Mouse (Mus musculus): ENCODE measurements at regions not wholly inside any gene's neighbourhood (a gene's known extent, or its start where the extent isn't known, plus 50 kb on each side); places are given as distances from the start of the nearest gene placed in this dataset.

- Histone ChIP-seq H3K9me3 (replicated peaks; ENCODE audit: insufficient read depth, low read length) (no peaks in the 10 kb centered on the region), H3K79me2 (ENCODE audit: control insufficient read depth, insufficient read depth, low read length, poor library complexity) (no peaks in the 10 kb centered on the region), H3K27ac (ENCODE audit: control insufficient read depth, low read depth, low read length) (no peak overlapping the region), H3K4me1 (ENCODE audit: control insufficient read depth in 1 of 2, insufficient read depth in 2 of 2, low read length in 2 of 2) (no peaks in the 10 kb centered on the region), H3K36me3 (ENCODE audit: control insufficient read depth in 1 of 2, insufficient read depth in 2 of 2, low read length in 2 of 2) (no peaks in the 10 kb centered on the region), H3K4me3 (ENCODE audit: control insufficient read depth in 1 of 2, insufficient read depth in 1 of 2, low read depth in 2 of 2, low read length in 2 of 2) (no peak overlapping the region), H3K9ac (ENCODE audit: control insufficient read depth, low read depth, low read length, poor library complexity, severe bottlenecking) (no peak overlapping the region), H3K27me3 (ENCODE audit: control insufficient read depth in 1 of 2, insufficient read depth in 2 of 2, low read length in 2 of 2) (no peaks in the 10 kb centered on the region)
- DNase-seq (ENCODE audit: low read depth, low spot score), result no peak
- no peak for TF ChIP-seq USF2 (IDR thresholded peaks at IDR 0.05; ENCODE audit: borderline replicate concordance in 1 of 2, insufficient read depth in 1 of 2, low read depth in 1 of 2, low read length in 2 of 2)
- no peak for TF ChIP-seq ZKSCAN1 (IDR thresholded peaks at IDR 0.05; ENCODE audit: low read depth, low read length)
- TF ChIP-seq GABPA (IDR thresholded peaks at IDR 0.05; ENCODE audit: low read depth, low read length), result no peak
- no peak for TF ChIP-seq POLR2A (IDR thresholded peaks at IDR 0.05; ENCODE audit: control insufficient read depth in 1 of 2, insufficient read depth in 1 of 2, low read depth in 1 of 2, low read length in 2 of 2, poor library complexity in 1 of 2)
- TF ChIP-seq TBP (IDR thresholded peaks at IDR 0.05; ENCODE audit: low read depth, low read length), result no peak
- no peak for TF ChIP-seq GATA1 (IDR thresholded peaks at IDR 0.05; ENCODE audit: low read depth, low read length)
- no peak for TF ChIP-seq MYB (IDR thresholded peaks at IDR 0.05; ENCODE audit: low read depth, low read length)
- no peak for TF ChIP-seq EP300 (IDR thresholded peaks at IDR 0.05; ENCODE audit: low read depth in 1 of 2, low read length in 2 of 2)
- TF ChIP-seq MYC (IDR thresholded peaks at IDR 0.05; ENCODE audit: low read depth, low read length), result no peak
- no peak for TF ChIP-seq CTCF (IDR thresholded peaks at IDR 0.05 in 2 of 3, conservative IDR thresholded peaks at IDR 0.05 in 1 of 3; ENCODE audit: control insufficient read depth in 1 of 3, insufficient read depth in 1 of 3, low read depth in 2 of 3, low read length in 3 of 3, poor library complexity in 1 of 3, severe bottlenecking in 1 of 3)
- TF ChIP-seq ELF1 (IDR thresholded peaks at IDR 0.05; ENCODE audit: low read depth, low read length), result no peak
- no peak for TF ChIP-seq MAFK (IDR thresholded peaks at IDR 0.05; ENCODE audit: borderline replicate concordance, low read depth, low read length)
- no peak for TF ChIP-seq NRF1 (IDR thresholded peaks at IDR 0.05; ENCODE audit: insufficient read depth, low read depth, low read length, poor library complexity, severe bottlenecking)
- no peak for TF ChIP-seq POLR2AphosphoS2 (IDR thresholded peaks at IDR 0.05; ENCODE audit: low read length)
Measured at GRCm38 (mm10) chr9:46507036-46507435, 187.2 kb upstream of the 4931429L15Rik start.

GRCm38 (mm10) chr9:46504536-46504935, 184.8 kb upstream of the 4931429L15Rik start:
- Histone ChIP-seq H3K9me3 (replicated peaks; ENCODE audit: insufficient read depth, low read length) (no peaks in the 10 kb centered on the region), H3K4me1 (ENCODE audit: control insufficient read depth in 1 of 2, insufficient read depth in 2 of 2, low read length in 2 of 2) (no peaks in the 10 kb centered on the region), H3K36me3 (ENCODE audit: control insufficient read depth in 1 of 2, insufficient read depth in 2 of 2, low read length in 2 of 2) (no peaks in the 10 kb centered on the region), H3K27me3 (ENCODE audit: control insufficient read depth in 1 of 2, insufficient read depth in 2 of 2, low read length in 2 of 2) (no peaks in the 10 kb centered on the region), H3K79me2 (ENCODE audit: control insufficient read depth, insufficient read depth, low read length, poor library complexity) (no peaks in the 10 kb centered on the region), H3K9ac (ENCODE audit: control insufficient read depth, low read depth, low read length, poor library complexity, severe bottlenecking) (no peak overlapping the region), H3K27ac (ENCODE audit: control insufficient read depth, low read depth, low read length) (no peak overlapping the region), H3K4me3 (ENCODE audit: control insufficient read depth in 1 of 2, insufficient read depth in 1 of 2, low read depth in 2 of 2, low read length in 2 of 2) (no peak overlapping the region)
- no peak for TF ChIP-seq CTCF (IDR thresholded peaks at IDR 0.05 in 2 of 3, conservative IDR thresholded peaks at IDR 0.05 in 1 of 3; ENCODE audit: control insufficient read depth in 1 of 3, insufficient read depth in 1 of 3, low read depth in 2 of 3, low read length in 3 of 3, poor library complexity in 1 of 3, severe bottlenecking in 1 of 3)
- no peak for TF ChIP-seq CHD2 (IDR thresholded peaks at IDR 0.05; ENCODE audit: low read length)
- DNase-seq (ENCODE audit: low read depth, low spot score), result no peak

- Histone ChIP-seq H3K36me3 (ENCODE audit: control insufficient read depth in 1 of 2, insufficient read depth in 2 of 2, low read length in 2 of 2) (no peaks in the 10 kb centered on the region), H3K79me2 (ENCODE audit: control insufficient read depth, insufficient read depth, low read length, poor library complexity) (no peaks in the 10 kb centered on the region), H3K4me3 (ENCODE audit: control insufficient read depth in 1 of 2, insufficient read depth in 1 of 2, low read depth in 2 of 2, low read length in 2 of 2) (no peak overlapping the region), H3K27me3 (ENCODE audit: control insufficient read depth in 1 of 2, insufficient read depth in 2 of 2, low read length in 2 of 2) (no peaks in the 10 kb centered on the region), H3K4me1 (ENCODE audit: control insufficient read depth in 1 of 2, insufficient read depth in 2 of 2, low read length in 2 of 2) (no peaks in the 10 kb centered on the region), H3K27ac (ENCODE audit: control insufficient read depth, low read depth, low read length) (no peak overlapping the region), H3K9ac (ENCODE audit: control insufficient read depth, low read depth, low read length, poor library complexity, severe bottlenecking) (no peak overlapping the region), H3K9me3 (replicated peaks; ENCODE audit: insufficient read depth, low read length) (no peaks in the 10 kb centered on the region)
- DNase-seq (ENCODE audit: low read depth, low spot score), result no peak
- TF ChIP-seq KAT2A (conservative IDR thresholded peaks at IDR 0.05; ENCODE audit: low read depth, low read length) (no peak), ETS1 (IDR thresholded peaks at IDR 0.05; ENCODE audit: low read depth, low read length) (no peak), HCFC1 (IDR thresholded peaks at IDR 0.05; ENCODE audit: low read depth, low read length) (no peak), CTCF (IDR thresholded peaks at IDR 0.05 in 2 of 3, conservative IDR thresholded peaks at IDR 0.05 in 1 of 3; ENCODE audit: control insufficient read depth in 1 of 3, insufficient read depth in 1 of 3, low read depth in 2 of 3, low read length in 3 of 3, poor library complexity in 1 of 3, severe bottlenecking in 1 of 3) (no peak), MEF2A (IDR thresholded peaks at IDR 0.05; ENCODE audit: extremely low read depth, insufficient replicate concordance, low read depth, low read length, poor library complexity, severe bottlenecking) (no peak), RAD21 (IDR thresholded peaks at IDR 0.05; ENCODE audit: low read depth, low read length) (no peak), E2F4 (IDR thresholded peaks at IDR 0.05; ENCODE audit: borderline replicate concordance, low read depth, low read length) (no peak), BHLHE40 (IDR thresholded peaks at IDR 0.05; ENCODE audit: borderline replicate concordance, low read depth, low read length) (no peak), SIN3A (IDR thresholded peaks at IDR 0.05; ENCODE audit: low read length) (no peak), MAFK (IDR thresholded peaks at IDR 0.05; ENCODE audit: borderline replicate concordance, low read depth, low read length) (no peak), POLR2AphosphoS2 (IDR thresholded peaks at IDR 0.05; ENCODE audit: low read length) (no peak)
Measured at GRCm38 (mm10) chr9:46504133-46504416, 184.3 kb upstream of the 4931429L15Rik start.

Measured in MEL (cell line).